Mouse (Mus musculus) left cerebral cortex, postnatal 4 days (tissue): Measurements from ENCODE around the gene Frzb. TPM values are rescaled to one million over a fixed set of nuclear protein-coding genes. Genes with fewer than 3 reads are reported as not detected.

ENCODE experiments used
- total RNA-seq, 2 experiments: library from RNA; stranded (reverse); gene quantifications; 2 replicates each; pipeline ENCODE4 v1.2.3; 2021

Frzb gene
- total RNA-seq, 2 experiments from 2014 or later = 7.2 to 7.7 TPM

Other genes starting within 250 kb of the Frzb start
- gene Prdx6b, start 155.2 kb downstream of the Frzb start, total RNA-seq = not detected
- gene Dnajc10, start 132.2 kb downstream of the Frzb start, total RNA-seq = 10 to 100 TPM; 65.3 to 65.4 TPM
- gene Nckap1, start 133.8 kb upstream of the Frzb start, total RNA-seq = 100 to 1,000 TPM; 250 to 254 TPM
- 10 to 100 TPM; 19.0 to 23.7 TPM for gene Dusp19, start 169.4 kb upstream of the Frzb start, total RNA-seq
- gene Nup35, start 169.6 kb upstream of the Frzb start, total RNA-seq = 10 to 100 TPM; 26.5 to 28.1 TPM